Mouse (Mus musculus) erythroid progenitor cell, adult 5-6 weeks (primary cell): Measurements from ENCODE around the gene Trpc5. TPM values are rescaled to one million over a fixed set of nuclear protein-coding genes. Genes with fewer than 3 reads are reported as not detected.

Experiments used
- ATAC-seq: replicated peaks from 2 replicates; pipeline ENCODE4 v1.8.0; 2016; ENCODE audit warnings: moderate number of reproducible peaks, mild to moderate bottlenecking, moderate TSS enrichment, inconsistent platforms; ENCODE audit not compliant: poor library complexity, low FRiP score, severe bottlenecking
- total RNA-seq, 2 experiments: library from RNA; stranded (forward) in 1 of 2; stranded (reverse) in 1 of 2; fragments of 150-400 nt in 1 of 2; fragments of 186-747, 209-891 nt in 1 of 2; gene quantifications; 2 replicates each; pipeline versions ENCODE4 v1.2.3 to v1.2.4; 2015 to 2017; ENCODE audit warnings: low replicate concordance in 2 of 2

The Trpc5 gene
- not detected in 2 replicates for total RNA-seq (2015; ENCODE audit: low replicate concordance)
- total RNA-seq (2017; ENCODE audit: low replicate concordance) = not detected in 2 replicates

DNA sequence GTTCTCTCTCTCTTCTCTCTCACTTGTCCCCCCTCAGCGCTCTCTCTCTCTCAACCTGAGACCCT is at the start of gene Trpc5:
Gene Trpc5, minus strand, starts transcription at position 39 of the 65 bp plus-strand sequence.
- no peak for ATAC-seq

DNA sequence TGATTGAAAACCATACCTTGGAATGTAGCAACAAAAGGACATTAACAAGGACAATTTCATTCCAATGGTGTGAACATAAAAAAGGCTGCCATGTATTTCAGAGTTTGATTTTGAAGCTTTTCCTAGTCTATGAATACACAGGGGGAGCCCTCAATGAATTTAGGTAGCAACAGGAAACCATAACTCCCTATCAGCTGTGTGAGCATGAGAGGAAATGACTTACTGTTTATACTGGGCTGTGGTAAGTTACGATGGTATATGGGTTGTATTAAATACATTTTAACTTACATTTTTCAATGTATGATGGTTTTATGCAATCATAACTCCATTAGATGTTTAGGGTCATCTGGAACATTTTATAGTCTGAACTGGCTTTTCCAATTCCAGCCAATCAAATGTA is 28.4 kb upstream of the Trpc5 start:
- ATAC-seq = no peak

DNA sequence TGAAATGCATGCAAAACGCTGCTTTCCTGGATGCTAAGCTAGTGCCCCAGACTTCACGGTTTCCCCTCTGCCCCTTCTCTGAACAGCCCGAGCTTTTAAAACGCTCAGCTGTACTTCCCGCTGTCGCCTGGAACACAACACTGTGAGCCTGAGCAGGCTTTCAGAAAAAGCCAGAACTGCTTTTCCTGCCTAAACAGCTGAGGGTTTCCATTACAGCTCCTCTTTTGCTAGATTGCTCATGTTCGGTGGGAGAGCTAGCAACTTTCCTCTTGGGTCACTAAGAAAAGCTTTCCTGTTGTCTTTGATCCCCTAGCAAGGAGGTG is 1.8 kb upstream of the Trpc5 start:
- no peak for ATAC-seq

DNA sequence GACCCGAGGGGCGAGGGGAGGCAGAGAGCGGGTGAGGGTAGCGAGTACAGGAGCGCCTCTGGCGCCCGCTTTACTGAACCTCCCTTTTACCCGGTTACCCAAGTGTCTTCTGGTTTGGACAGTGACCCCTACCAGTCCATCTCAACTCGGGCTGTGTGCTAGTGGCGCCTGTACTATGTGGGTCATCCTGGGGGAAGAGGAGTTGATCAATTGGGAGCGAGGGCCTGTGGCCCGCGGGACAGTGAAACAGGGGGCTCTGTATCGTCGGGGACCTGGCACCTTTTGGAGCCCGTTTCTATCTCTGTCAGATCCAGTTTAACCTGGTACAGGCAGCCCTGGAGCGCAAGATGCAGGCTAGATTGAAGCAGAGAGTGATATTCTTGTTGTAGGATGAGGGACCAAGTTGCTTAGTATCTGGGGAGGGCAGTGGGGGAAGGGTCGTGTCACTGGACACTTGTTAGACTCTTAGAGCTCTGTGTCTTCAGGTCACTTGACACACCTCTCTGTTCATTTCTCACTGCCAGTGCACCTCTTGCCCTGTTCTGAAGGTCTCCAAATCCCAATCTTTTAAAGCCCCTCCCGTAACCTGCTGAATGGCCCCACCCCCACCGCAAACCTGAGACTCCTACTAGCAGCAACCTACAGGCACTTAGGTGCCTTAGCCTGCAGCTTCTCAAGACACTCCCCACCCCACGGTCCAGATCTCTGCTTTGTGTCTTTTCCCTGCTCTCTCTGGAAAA is 1.3 kb upstream of the Trpc5 start:
- ATAC-seq = no peak

DNA sequence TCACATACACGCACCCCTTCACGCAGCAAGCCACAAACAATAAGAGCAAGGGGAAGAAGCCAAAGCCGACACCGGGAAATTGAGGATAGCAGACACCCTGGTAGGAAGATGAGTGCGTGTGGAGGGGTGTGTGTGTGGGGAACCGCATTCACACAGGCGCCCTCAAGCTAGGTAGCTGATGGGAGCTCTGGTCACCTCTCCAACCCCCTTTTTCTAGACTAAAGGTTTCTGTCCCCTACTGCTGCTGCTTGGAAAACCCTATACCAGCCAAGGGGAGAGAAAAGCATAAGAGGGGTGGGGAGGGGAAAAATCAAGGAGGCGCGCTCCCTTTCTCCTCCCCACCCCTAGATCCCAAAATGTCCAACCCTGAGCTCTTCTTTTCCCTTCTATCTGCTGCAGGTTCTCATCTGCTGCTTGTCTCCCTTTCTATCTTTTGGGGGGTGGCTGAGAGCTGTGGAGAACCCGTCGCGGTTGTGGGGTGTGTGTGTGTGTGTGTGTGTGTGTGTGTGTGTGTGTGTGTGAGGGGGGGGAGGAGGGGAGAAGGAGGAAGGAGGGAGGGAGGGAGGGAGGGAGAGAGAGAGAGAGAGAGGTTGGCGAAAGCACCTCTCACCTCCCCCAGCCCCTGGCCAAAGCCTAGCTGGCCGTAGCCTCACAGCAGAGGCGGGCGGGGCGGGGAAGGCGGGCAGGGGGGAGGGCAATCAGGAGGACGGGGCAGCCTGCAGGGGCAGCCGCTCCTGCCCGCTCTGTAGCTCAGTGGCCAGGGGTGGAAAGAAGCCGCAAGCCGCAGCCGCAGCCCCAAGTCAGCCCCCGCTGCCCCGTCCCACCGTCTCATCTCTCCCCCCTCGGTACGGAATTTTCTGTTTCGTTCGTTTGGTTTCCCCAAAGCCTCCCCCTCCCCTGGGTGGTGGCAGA is 483 bp upstream of the Trpc5 start, which contains the start of gene Rtl4:
Gene Rtl4, plus strand, starts transcription at position 701 of the 912 bp plus-strand sequence.
- no peak for ATAC-seq

DNA sequence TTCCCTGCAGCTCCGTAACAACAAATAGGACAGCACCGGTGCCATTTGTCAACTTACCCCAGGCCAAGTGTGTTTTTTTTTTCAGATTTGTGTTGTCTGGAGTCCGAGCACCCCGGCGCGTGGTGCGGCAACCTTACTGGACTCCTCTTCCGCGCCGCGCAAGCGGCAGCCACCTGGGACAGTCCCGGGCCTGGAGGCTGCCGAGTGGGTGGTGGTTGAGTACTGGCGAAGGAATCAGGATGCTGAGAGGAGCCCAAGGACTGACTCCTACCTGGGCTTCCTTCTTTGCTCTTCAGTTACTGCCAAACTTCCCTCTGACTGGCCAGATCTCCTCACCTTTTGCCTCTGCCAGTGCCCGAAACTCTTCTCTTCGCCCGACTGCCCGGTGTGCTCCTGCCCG is 238 bp downstream of the Trpc5 start:
- no peak for ATAC-seq

DNA sequence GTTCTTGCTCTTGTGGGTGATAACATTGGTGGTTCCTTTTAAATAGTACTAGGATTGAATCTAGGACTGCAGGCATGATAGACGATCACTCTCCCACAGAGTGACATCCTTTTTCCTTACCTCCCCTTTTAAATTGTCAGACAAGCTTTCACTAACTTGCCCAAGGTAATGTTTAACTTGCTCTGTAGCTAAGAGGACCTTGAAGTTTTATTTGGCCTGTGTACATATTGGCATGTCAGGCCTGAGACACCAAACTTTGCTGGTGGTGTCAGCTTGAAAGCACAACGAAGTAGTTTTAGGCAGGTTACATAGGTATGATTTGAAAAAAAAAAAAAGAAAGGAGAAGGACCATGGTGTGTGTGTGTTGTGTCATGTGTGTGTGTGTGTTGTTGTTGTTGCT is 35.8 kb downstream of the Trpc5 start:
- ATAC-seq = no peak

DNA sequence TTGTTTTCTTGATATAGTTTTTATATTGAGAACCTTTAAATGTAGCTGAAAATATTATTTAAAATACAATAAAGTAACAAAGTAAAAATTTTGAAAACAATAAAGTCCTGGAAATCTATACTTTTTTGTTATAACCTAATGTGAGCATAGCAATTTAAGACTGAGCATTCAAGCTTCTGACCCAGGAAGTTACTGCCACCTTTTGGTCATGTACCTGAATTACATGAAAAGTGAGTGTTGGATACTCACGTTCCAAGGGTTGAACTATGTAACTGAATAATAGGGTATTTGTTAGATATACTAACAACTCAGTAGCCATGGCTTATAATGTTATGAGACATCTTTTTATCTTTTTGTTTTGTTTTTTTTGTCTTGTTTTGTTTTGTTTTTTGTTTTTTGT is 42.6 kb downstream of the Trpc5 start:
- no peak for ATAC-seq

DNA sequence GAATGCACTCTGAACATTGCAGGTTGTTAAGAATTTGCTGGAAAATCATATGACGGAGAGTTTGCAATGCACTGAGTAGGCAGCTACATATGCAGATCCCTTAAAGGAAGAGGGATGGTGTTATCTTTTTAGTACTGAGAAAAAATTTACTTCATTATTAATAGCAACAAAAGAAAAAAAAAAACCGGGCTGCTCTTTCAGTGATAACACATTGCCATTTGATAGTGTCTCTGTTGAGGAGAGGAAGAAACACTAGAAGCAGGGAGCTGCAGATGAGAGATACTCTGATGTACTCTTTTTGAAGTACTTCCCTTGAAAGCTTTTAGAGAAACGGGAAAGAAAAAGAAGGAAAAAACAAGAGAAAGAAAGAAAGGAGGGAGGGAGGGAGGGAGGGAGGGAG is 43.2 kb downstream of the Trpc5 start:
- ATAC-seq = no peak

DNA sequence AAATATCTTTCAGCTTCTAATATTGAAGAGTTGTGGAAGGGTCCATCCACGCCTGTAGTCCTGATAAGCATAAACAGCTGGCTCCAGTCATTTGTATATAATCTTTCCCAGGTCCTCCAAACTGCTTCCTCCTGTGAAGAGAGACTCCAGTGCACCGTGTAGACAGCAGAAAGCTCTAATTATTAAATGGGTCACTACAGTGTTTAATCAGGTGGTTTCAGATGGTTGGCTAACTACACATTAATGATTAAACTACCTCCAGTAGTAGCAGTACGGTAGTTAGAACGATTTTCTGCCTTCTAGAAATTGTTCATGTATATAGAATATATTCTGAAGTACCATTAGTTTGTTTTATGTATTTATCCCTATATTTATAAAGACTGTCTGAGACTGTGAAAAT is 75.2 kb downstream of the Trpc5 start:
- no peak for ATAC-seq

DNA sequence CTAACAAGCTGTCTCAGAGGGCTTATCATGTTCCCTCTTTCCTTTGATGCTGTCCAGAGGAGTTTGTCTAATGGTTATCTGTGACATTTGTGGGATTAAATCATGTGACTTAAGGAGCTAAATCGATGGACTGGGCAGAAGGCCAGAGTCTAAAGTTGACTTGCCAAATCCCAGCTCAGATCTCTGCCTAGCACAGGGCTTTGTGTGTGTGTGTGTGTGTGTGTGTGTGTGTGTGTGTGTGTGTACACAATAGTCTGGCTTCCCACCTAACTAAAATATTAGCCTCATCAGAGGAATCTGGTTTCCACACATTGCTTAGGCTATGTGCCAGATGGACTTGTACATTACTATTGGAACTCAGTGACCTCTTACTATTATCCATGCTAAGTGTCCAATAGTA is 151.5 kb downstream of the Trpc5 start:
- no peak for ATAC-seq

DNA sequence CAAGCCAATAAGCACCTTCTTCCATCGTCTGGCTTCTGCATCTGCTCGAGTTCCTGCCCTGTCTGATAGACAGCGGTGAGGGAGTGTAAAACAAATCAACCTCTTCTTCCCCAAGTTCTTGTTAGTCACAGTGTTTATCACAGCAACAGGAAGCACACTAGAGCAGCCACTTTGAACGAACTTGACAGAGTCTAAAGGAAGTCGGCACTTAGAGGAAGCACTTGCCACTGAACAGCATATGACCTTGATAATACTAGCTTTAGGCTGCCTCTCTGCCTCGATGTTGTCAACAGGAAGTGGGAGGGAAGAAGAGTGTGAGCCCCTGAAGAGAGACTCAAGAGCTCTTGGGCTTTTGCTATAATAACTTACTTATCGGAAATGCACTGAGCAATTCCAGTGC is 161.9 kb downstream of the Trpc5 start:
- no peak for ATAC-seq

DNA sequence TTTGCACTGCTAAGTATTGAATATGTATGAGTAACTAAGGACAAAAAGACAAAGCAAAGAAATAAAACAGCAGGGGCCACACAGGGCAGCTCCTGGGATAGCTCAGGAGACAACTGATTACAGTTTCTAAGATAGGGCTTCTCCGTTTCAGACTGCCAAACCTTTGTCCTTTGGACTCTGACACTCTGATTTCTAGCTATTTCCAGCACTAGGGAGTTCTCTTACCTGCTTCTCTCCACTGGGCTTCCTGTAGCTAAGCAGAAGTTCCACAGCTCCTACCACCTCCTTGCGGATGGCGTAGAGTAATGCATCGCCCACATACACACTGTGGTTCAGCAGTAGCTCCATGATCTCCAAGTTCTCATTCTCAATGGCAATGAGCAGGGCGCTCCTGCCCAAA is 164.7 kb downstream of the Trpc5 start:
- no peak for ATAC-seq

DNA sequence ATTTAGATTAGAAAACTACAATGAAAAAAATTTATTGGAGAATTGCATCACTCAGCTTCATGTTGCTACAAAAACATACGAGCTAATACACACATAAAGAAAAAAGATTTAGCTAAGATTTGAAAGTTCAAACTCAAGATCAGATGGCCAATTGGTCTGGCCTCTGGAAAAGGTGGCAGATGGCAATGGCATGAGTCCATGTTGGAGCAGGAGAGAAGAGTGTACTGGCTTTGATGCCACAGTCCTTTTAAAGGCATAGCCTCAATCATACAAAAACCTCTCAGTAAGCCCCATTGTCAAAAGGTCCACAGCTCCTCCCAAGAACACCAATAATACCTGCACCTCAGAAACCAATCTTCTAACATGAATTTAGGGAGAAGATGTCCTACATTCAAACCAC is 196.6 kb downstream of the Trpc5 start:
- ATAC-seq = no peak

DNA sequence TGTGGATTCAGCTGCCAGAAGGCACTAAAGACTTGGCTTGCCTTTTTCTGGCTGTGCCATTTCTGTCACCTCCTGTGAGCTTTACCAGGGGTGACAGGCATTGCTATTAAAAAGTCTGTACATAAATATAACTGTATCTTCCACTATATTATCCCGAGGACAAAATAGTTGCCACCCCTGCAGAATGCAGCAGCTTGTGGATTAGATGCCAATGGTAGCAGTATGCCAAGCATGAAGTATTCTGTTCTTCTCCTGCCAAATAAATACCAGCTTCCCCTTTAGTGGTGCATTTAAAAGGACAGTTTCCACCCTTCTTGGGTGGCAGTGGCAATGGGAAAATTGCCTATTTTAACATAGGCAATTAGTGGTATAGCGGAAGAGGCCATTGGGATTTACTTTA is 223.6 kb downstream of the Trpc5 start:
- no peak for ATAC-seq

DNA sequence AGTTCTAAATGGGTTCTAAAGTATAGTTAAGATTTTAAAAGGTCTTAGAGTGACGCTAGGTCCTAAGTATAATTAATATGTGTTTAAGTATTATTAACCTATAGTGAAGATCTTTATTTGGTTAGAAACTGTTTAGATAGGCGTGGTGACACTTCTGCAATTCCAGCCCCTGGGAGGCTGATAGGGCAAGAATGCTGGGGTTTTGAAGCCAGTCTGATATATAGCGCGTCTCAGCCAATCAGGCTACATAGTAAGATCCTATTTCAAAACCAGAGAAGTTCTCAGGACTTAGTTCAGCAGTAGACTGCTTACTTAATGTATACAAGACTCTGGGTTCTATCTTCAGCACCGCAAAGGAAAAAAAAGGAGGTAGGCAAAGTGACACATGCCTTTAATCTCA is 231.7 kb downstream of the Trpc5 start, which contains the start of gene Trpc5os:
Gene Trpc5os, plus strand, starts transcription at position 301 of the 400 bp plus-strand sequence.
- ATAC-seq = no peak

DNA sequence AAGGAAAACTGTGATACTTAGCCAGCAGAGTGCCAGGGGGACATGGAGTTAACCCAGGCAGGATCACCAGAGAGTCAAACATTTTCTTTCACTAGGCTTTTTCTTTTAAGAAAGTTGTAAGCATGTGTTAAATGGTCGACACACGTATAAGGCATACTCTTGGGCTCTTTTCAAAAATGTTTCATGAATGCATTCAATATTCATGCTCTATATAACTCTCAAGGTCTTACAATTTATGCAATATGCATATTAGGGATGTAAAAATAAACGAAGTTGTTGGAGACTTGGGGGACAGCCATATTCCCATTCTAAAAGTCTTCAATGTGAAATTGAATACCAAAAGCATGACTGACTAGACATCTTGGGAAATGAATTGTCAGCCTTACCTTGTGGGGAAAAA is 264.1 kb downstream of the Trpc5 start:
- no peak for ATAC-seq

DNA sequence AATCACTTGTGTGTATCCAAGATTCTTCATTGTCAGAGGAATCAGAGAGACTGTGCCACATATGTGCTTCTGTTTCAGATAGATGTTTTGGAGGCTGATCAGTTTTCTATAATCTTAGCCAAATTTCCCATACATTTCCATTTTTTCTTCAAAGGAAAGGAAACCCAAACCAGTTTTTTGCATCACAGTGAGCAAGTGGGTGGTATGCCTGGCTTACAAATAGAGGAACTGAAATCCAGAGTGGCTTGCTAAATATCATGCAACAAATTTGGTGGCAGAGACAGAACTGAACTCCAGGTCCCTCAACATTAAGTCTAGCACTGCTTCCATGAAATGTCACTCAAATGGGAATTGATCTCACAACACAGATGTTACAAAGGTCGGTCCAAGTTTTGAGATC is 266.9 kb downstream of the Trpc5 start:
- ATAC-seq = no peak

DNA sequence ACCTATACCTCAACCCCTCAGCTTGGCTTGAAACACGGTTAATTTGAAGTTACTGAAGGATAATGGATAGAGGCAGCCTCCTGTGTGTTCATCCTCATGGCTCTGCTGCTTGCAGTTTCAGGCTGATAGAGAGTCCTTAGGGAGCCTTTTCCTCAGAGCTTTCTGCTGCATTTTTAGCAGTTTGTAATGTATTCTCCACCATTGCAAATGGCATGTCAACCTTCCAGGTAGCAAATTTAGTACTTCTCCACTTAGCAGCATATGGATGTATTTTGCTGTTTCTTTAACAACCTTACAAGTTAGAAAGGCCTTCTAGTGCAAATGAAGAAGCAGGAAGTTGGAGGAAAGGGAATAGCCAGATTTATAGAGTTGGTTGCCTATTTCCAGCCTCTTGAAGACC is 267.7 kb downstream of the Trpc5 start:
- ATAC-seq = no peak

DNA sequence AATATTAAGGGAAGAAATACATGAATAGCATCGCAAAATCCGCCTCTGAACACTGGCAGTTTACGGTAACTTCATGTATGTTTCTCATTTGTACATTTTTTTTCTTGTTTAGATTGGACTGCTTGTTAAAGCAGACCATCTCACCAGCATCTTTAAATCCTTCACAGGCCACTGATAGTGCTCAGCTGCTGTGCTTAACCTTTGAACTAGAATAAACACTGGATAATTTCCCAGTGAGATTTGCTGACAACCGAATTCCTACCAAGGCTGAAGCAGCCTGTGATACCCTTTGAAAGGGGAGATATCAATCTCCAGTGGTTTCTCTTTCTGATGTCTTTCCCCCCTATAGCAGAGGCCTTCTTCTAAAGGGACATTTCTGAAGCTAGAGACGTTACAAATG is 279.9 kb downstream of the Trpc5 start:
- ATAC-seq = no peak

DNA sequence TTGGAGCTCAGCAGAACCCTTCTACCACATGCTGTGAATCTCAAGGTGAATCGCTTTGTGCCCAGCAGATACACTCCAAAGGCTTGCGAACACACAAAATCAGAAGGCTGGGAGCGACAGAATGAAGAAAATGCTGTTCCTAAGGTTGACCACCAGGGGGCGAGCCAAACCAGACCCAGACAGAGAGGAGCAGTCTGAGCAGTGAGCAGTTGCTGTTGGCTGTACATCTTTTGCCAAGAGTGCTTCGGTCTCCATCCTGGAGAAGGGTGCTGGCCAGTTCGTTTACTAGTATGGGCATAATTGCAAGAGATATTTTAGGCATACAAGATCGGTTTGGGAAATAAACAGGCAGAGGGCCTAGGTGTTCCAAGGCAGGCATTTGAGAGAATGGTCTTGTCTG is 284.5 kb downstream of the Trpc5 start:
- ATAC-seq = 0 out of 2 replicates have a peak, but pooled peaks have one; percentile 42

DNA sequence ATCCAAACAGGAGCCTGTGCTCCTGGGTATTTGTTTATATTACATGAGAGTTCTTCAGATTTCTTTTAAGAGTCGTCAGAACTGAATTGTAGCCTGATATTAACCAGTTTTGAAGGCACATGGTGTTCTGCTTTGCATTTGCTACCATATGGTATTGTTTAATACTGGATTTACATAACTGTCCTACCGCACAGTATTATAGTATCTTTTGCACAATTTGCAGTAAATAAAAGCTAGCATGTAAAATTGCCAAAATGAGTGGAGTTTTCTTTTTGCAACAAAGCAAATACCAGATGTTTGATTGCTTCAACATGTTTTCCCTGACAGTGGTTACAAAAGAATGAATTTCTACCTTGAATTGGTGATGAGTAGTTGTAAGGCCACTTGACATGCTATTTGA is 313.8 kb downstream of the Trpc5 start:
- ATAC-seq = no peak
